Mouse (Mus musculus) E14TG2a.4 (cell line): ENCODE data around the gene Slc41a1.

Source experiments
- CTCF ChIP-seq: conservative IDR thresholded peaks from 2 replicates; pipeline ENCODE4 v1.5.1; 2014; ENCODE audit warnings: low read length
- NANOG ChIP-seq: IDR thresholded peaks from 2 replicates; pipeline ENCODE4 v1.6.1; 2014; ENCODE audit warnings: borderline replicate concordance, low read length, mixed read lengths

- TF ChIP-seq CTCF = no peak
- no peak for TF ChIP-seq NANOG
These were observed 5.0 kb upstream of the Slc41a1 start for GRCm38 (mm10) chr1:131822292-131822691.
